Mouse (Mus musculus) lung, postnatal 4 days (tissue): Measurements from ENCODE around the gene Banp.

ENCODE experiments used
- DNase-seq, 2 experiments: peaks; one replicate each; pipeline ENCODE4 v3.0.0; 2021

The Banp gene

GRCm38 (mm10) chr8:121951656-121952009 is 2.1 kb downstream of the Banp start:
- DNase-seq: no peak

GRCm38 (mm10) chr8:121952122-121952521 is 2.6 kb downstream of the Banp start:
- DNase-seq: no peak

GRCm38 (mm10) chr8:121952800-121953199 is 3.2 kb downstream of the Banp start:
- DNase-seq: no peak

- DNase-seq: no peak
Measured at GRCm38 (mm10) chr8:121953821-121954545, 4.4 kb downstream of the Banp start.

GRCm38 (mm10) chr8:121954981-121955555 is 5.5 kb downstream of the Banp start:
- DNase-seq: no peak

- no peak for DNase-seq
Measured at GRCm38 (mm10) chr8:121955825-121956500, 6.4 kb downstream of the Banp start.

GRCm38 (mm10) chr8:121958395-121958794 is 8.8 kb downstream of the Banp start:
- DNase-seq: no peak

GRCm38 (mm10) chr8:121962892-121963291 is 13.3 kb downstream of the Banp start:
- DNase-seq: no peak

GRCm38 (mm10) chr8:121964716-121965512 is 15.4 kb downstream of the Banp start:
- no peak for DNase-seq

GRCm38 (mm10) chr8:121966110-121966509 is 16.6 kb downstream of the Banp start:
- DNase-seq: no peak

GRCm38 (mm10) chr8:121966714-121967448 is 17.3 kb downstream of the Banp start:
- no peak for DNase-seq

GRCm38 (mm10) chr8:121967977-121968376 is 18.4 kb downstream of the Banp start:
- DNase-seq: no peak

- DNase-seq: no peak
Measured at GRCm38 (mm10) chr8:121968542-121968941, 19.0 kb downstream of the Banp start.

GRCm38 (mm10) chr8:121970225-121970624 is 20.7 kb downstream of the Banp start:
- DNase-seq: no peak

GRCm38 (mm10) chr8:121971488-121972058 is 22.0 kb downstream of the Banp start:
- no peak for DNase-seq

GRCm38 (mm10) chr8:121973906-121974305 is 24.4 kb downstream of the Banp start:
- no peak for DNase-seq

GRCm38 (mm10) chr8:121977819-121978590 is 28.5 kb downstream of the Banp start:
- peak in 1 of 2 experiments; percentile 30 for DNase-seq

GRCm38 (mm10) chr8:121978670-121979069 is 29.1 kb downstream of the Banp start:
- DNase-seq: no peak

- no peak for DNase-seq
Measured at GRCm38 (mm10) chr8:121980792-121981519, 31.4 kb downstream of the Banp start.

- DNase-seq: no peak
Measured at GRCm38 (mm10) chr8:121981520-121981895, 32.0 kb downstream of the Banp start.

- DNase-seq: no peak
Measured at GRCm38 (mm10) chr8:121985673-121986072, 36.1 kb downstream of the Banp start.
